Mouse (Mus musculus) small intestine, adult 2 months (tissue): Measurements from ENCODE around the gene Ehd4. TPM values are rescaled to one million over a fixed set of nuclear protein-coding genes. Genes with fewer than 3 reads are reported as not detected.

ENCODE experiments used
- H3K27ac ChIP-seq: fragments of 200-500 bp; 2 replicates; pipeline ENCODE4 v1.5.1; 2012; ENCODE audit warnings: low read depth, low read length, control low read depth, inconsistent platforms; ENCODE audit not compliant: insufficient read depth
- H3K27me3 ChIP-seq: fragments of 200-500 bp; 2 replicates; pipeline ENCODE4 v1.6.1; 2012; ENCODE audit warnings: mild to moderate bottlenecking, moderate library complexity, low read length, inconsistent platforms; ENCODE audit not compliant: control insufficient read depth, insufficient read depth
- H3K36me3 ChIP-seq: fragments of 200-500 bp; 2 replicates; pipeline ENCODE4 v1.6.1; 2012; ENCODE audit warnings: mild to moderate bottlenecking, low read length, control low read depth, inconsistent platforms; ENCODE audit not compliant: control insufficient read depth, insufficient read depth
- H3K4me1 ChIP-seq: fragments of 200-500 bp; 2 replicates; pipeline ENCODE4 v1.6.1; 2012; ENCODE audit warnings: low read length, inconsistent platforms, mixed read lengths; ENCODE audit not compliant: control insufficient read depth, insufficient read depth, insufficient read length
- H3K4me3 ChIP-seq: fragments of 200-500 bp; 2 replicates; pipeline ENCODE4 v1.5.1; 2012; ENCODE audit warnings: low read depth, mild to moderate bottlenecking, control low read depth, inconsistent platforms, low read length, moderate library complexity
- CTCF ChIP-seq: fragments of 200-500 bp; IDR thresholded peaks from 2 replicates; pipeline ENCODE4 v1.5.1; 2012; ENCODE audit warnings: low read depth, mild to moderate bottlenecking, control low read depth, inconsistent platforms, low read length, moderate library complexity, mixed read lengths; ENCODE audit not compliant: insufficient replicate concordance, insufficient read length; ENCODE audit errors: extremely low read depth
- POLR2A ChIP-seq: fragments of 200-500 bp; IDR thresholded peaks from 2 replicates; pipeline ENCODE4 v1.6.1; 2012; ENCODE audit warnings: low read depth, mild to moderate bottlenecking, control low read depth, inconsistent platforms, low read length, moderate library complexity
- WGBS: fragments of 180-500 bp; shearing (Covaris S2); methylation state at CpG from one replicate; pipeline ENCODE4 v1.1.7; 2018; 5-methylcytosine and 5-hydroxymethylcytosine counted together
- polyA plus RNA-seq: library from polyadenylated mRNA; depleted of rRNA; stranded (reverse); fragments of >200 nt; gene quantifications from 2 replicates; pipeline ENCODE4 v1.2.3, GENCODE M21; 2012

The Ehd4 gene
- polyA plus RNA-seq, 1 experiment = 30.7 TPM

- H3K4me3 ChIP-seq = no peak overlapping the region
- no peaks in the 10 kb centered on the region; the same call in 1 of the 2 replicates for H3K36me3 ChIP-seq
- WGBS = 80% methylated on average over 3 of the region's 3 CpGs
- peaks cover 14% of the 10 kb centered on the region; the same call in 1 of the 2 replicates for H3K4me1 ChIP-seq
- H3K27me3 ChIP-seq = no peaks in the 10 kb centered on the region
- peak overlapping the region; percentile 5; the same call in 1 of the 2 replicates for H3K27ac ChIP-seq
- TF ChIP-seq POLR2A = no peak
- no peak for TF ChIP-seq CTCF
Measured at GRCm38 (mm10) chr2:120113963-120114362, 40.4 kb downstream of the Ehd4 start.

GRCm38 (mm10) chr2:120113476-120113875, 40.9 kb downstream of the Ehd4 start:
- Histone ChIP-seq H3K36me3 (no peaks in the 10 kb centered on the region; the same call in 1 of the 2 replicates), H3K27me3 (no peaks in the 10 kb centered on the region), H3K4me1 (peaks cover 14% of the 10 kb centered on the region; the same call in 1 of the 2 replicates), H3K27ac (no peak overlapping the region), H3K4me3 (no peak overlapping the region)
- WGBS = 37% methylated on average over 6 of the region's 6 CpGs
- TF ChIP-seq POLR2A = no peak
- no peak for TF ChIP-seq CTCF

- Histone ChIP-seq H3K4me3 (no peak overlapping the region), H3K27me3 (no peaks in the 10 kb centered on the region), H3K36me3 (no peaks in the 10 kb centered on the region; the same call in 1 of the 2 replicates), H3K27ac (0 out of 2 replicates have a peak overlapping the region, but pooled peaks have one; percentile 7), H3K4me1 (peaks cover 14% of the 10 kb centered on the region; the same call in 1 of the 2 replicates)
- WGBS = 18% methylated on average over 4 of the region's 4 CpGs
- TF ChIP-seq CTCF = no peak
- no peak for TF ChIP-seq POLR2A
Measured at GRCm38 (mm10) chr2:120111596-120111995, 42.8 kb downstream of the Ehd4 start.

GRCm38 (mm10) chr2:120111172-120111571, 43.2 kb downstream of the Ehd4 start:
- no peak for TF ChIP-seq CTCF
- Histone ChIP-seq H3K27ac (peak overlapping the region; percentile 42; the same call in 1 of the 2 replicates), H3K27me3 (no peaks in the 10 kb centered on the region), H3K36me3 (no peaks in the 10 kb centered on the region), H3K4me1 (peaks cover 14% of the 10 kb centered on the region; the same call in 1 of the 2 replicates), H3K4me3 (no peak overlapping the region)
- WGBS = 39% methylated on average over 3 of the region's 3 CpGs

- no peak overlapping the region for H3K27ac ChIP-seq
- H3K36me3 ChIP-seq = 0 out of 2 replicates have a peak, but pooled peaks cover 1% of the 10 kb centered on the region
- no peaks in the 10 kb centered on the region for H3K27me3 ChIP-seq
- TF ChIP-seq CTCF (no peak), POLR2A (no peak)
- peaks cover 14% of the 10 kb centered on the region; the same call in 1 of the 2 replicates for H3K4me1 ChIP-seq
- no peak overlapping the region for H3K4me3 ChIP-seq
- WGBS = 95% methylated on average over 4 of the region's 4 CpGs
Measured at GRCm38 (mm10) chr2:120108077-120108476, 46.3 kb downstream of the Ehd4 start.

- TF ChIP-seq CTCF (no peak), POLR2A (no peak)
- Histone ChIP-seq H3K27ac (no peak overlapping the region), H3K4me1 (peaks cover 13% of the 10 kb centered on the region; the same call in 1 of the 2 replicates), H3K27me3 (no peaks in the 10 kb centered on the region), H3K36me3 (0 out of 2 replicates have a peak, but pooled peaks cover 1% of the 10 kb centered on the region), H3K4me3 (no peak overlapping the region)
- WGBS = 48% methylated on average over 2 of the region's 2 CpGs
Measured at GRCm38 (mm10) chr2:120107446-120107845, 47.0 kb downstream of the Ehd4 start.

- Histone ChIP-seq H3K27me3 (no peaks in the 10 kb centered on the region), H3K36me3 (peaks cover 6% of the 10 kb centered on the region), H3K4me1 (peaks cover 7% of the 10 kb centered on the region; the same call in 1 of the 2 replicates), H3K4me3 (no peak overlapping the region), H3K27ac (no peak overlapping the region)
- 82% methylated on average over 8 of the region's 8 CpGs for WGBS
- no peak for TF ChIP-seq POLR2A
- no peak for TF ChIP-seq CTCF
Measured at GRCm38 (mm10) chr2:120106397-120106973, 47.9 kb downstream of the Ehd4 start.

- H3K36me3 ChIP-seq = peaks cover 12% of the 10 kb centered on the region
- no peak overlapping the region for H3K4me3 ChIP-seq
- H3K27ac ChIP-seq = no peak overlapping the region
- no peaks in the 10 kb centered on the region for H3K27me3 ChIP-seq
- peaks cover 3% of the 10 kb centered on the region; the same call in 1 of the 2 replicates for H3K4me1 ChIP-seq
- TF ChIP-seq CTCF (no peak), POLR2A (no peak)
- 40% methylated on average over 3 of the region's 3 CpGs for WGBS
Measured at GRCm38 (mm10) chr2:120105861-120106260, 48.5 kb downstream of the Ehd4 start.
